Mouse (Mus musculus): ENCODE measurements around the gene Cptp. TPM values are rescaled to one million over a fixed set of nuclear protein-coding genes. Genes with fewer than 3 reads are reported as not detected.

Gene Cptp
- polyA plus RNA-seq, 1 experiment from 2014 or later: 8.1 TPM

DNA sequence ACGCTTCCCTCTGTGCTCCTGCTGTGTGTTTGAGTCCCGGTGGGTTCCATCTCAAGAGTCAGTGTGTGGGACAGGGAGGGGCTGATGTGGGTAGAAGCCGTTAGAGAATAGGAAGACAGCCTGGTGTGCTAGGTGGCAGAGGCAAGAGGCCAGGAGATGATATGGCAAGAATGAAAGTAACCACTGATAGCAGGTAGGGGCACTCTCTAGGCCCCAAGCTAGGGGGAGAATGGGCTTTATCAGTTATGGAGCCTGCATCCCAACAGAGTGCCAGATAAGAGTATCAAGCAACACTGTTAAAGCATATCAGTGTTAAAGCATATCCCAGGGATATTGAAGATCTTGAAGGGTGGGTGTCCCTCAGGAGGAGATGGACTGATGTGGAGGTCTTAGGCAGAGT lies 12.4 kb downstream of the Cptp start:
- WGBS (ENCODE audit: insufficient replicate concordance): 63% methylated on average over 3 of the region's 3 CpGs
- Histone ChIP-seq H3K4me1 (ENCODE audit: insufficient read depth) (no peaks in the 10 kb centered on the region), H3K4me2 (ENCODE audit: low read depth, low read length) (no peak overlapping the region), H3K9me3 (ENCODE audit: low read length) (no peaks in the 10 kb centered on the region), H3K27me3 (ENCODE audit: insufficient read depth, low read length) (no peaks in the 10 kb centered on the region), H3K36me3 (replicated peaks; ENCODE audit: insufficient read depth, low read length) (peaks cover 40% of the 10 kb centered on the region), H3K27ac (ENCODE audit: low read depth) (no peak overlapping the region), H3K4me3 (ENCODE audit: low read depth, low read length) (no peak overlapping the region), H3K9ac (replicated peaks) (no peak overlapping the region)
- TF ChIP-seq CTCF (IDR thresholded peaks at IDR 0.05; ENCODE audit: low read depth) (no peak), EP300 (IDR thresholded peaks at IDR 0.05; ENCODE audit: low read depth) (no peak)
- no peak for DNase-seq
- no peak for ATAC-seq

DNA sequence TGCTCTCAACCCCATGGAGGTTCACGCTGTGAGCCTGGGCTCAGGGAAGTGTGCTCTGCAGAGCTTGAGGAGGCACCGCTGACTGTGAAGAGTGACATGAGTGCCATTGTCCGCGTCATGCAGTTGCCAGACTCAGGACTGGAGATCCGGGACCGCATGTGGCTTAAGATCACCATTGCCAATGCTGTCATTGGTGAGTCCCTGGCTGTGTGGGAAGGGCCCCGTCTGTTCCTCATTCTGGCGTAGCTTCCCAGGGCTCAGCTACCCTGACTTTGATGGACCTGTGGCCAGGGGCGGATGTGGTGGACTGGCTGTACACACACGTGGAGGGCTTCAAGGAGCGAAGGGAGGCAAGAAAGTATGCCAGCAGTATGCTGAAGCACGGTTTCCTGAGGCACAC lies 13.2 kb downstream of the Cptp start:
- Histone ChIP-seq H3K4me1 (ENCODE audit: insufficient read depth) (peaks cover 4% of the 10 kb centered on the region), H3K9ac (replicated peaks) (no peak overlapping the region), H3K9me3 (ENCODE audit: low read length) (no peaks in the 10 kb centered on the region), H3K27me3 (ENCODE audit: insufficient read depth, low read length) (no peaks in the 10 kb centered on the region), H3K27ac (ENCODE audit: low read depth) (no peak overlapping the region), H3K4me3 (ENCODE audit: low read depth, low read length) (no peak overlapping the region), H3K36me3 (replicated peaks; ENCODE audit: insufficient read depth, low read length) (peaks cover 40% of the 10 kb centered on the region), H3K4me2 (ENCODE audit: low read depth, low read length) (no peak overlapping the region)
- 88% methylated on average over 12 of the region's 12 CpGs for WGBS (ENCODE audit: insufficient replicate concordance)
- no peak for DNase-seq
- TF ChIP-seq EP300 (IDR thresholded peaks at IDR 0.05; ENCODE audit: low read depth) (no peak), CTCF (IDR thresholded peaks at IDR 0.05; ENCODE audit: low read depth) (no peak)
- ATAC-seq: no peak

DNA sequence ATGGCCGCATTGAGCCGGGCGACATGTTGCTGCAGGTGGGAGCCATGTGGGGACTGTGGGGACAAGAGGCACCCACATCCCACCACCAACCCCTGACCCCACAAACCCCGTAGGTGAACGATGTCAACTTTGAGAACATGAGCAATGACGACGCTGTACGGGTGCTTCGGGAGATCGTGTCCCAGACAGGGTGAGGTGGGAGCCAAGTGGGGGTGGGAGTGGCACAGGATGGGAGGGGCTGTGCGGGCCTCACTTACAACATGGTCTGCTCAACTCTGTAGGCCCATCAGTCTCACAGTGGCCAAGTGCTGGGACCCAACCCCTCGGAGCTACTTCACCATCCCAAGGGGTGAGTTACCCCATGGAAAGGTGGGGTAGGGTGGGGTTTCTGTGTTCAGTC lies 14.2 kb downstream of the Cptp start:
- Histone ChIP-seq H3K4me1 (ENCODE audit: insufficient read depth) (peaks cover 12% of the 10 kb centered on the region), H3K27me3 (ENCODE audit: insufficient read depth, low read length) (no peaks in the 10 kb centered on the region), H3K36me3 (replicated peaks; ENCODE audit: insufficient read depth, low read length) (peaks cover 40% of the 10 kb centered on the region), H3K4me3 (ENCODE audit: low read depth, low read length) (no peak overlapping the region), H3K4me2 (ENCODE audit: low read depth, low read length) (no peak overlapping the region), H3K9ac (replicated peaks) (no peak overlapping the region), H3K9me3 (ENCODE audit: low read length) (no peaks in the 10 kb centered on the region), H3K27ac (ENCODE audit: low read depth) (no peak overlapping the region)
- no peak for ATAC-seq
- WGBS (ENCODE audit: insufficient replicate concordance): 93% methylated on average over 12 of the region's 12 CpGs
- DNase-seq: no peak
- no peak for TF ChIP-seq EP300 (IDR thresholded peaks at IDR 0.05; ENCODE audit: low read depth)
- TF ChIP-seq CTCF (IDR thresholded peaks at IDR 0.05; ENCODE audit: low read depth): no peak

DNA sequence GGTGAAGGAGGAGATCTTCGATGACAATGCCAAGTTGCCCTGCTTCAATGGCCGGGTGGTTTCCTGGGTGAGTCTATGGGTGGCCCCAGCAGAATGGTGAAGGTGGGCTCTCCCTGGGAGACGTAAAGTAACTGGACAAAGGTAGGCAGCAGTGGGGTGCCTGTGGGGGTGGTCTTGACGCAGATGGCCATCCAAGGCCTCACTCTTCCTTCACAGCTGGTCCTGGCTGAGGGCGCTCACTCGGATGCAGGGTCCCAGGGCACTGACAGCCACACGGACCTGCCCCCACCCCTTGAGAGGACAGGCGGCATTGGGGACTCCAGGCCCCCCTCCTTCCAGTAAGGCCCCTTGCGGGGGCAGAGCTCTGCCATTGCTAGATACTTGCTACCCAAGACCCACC lies 15.8 kb downstream of the Cptp start:
- Histone ChIP-seq H3K4me2 (ENCODE audit: low read depth, low read length) (no peak overlapping the region), H3K27ac (ENCODE audit: low read depth) (no peak overlapping the region), H3K27me3 (ENCODE audit: insufficient read depth, low read length) (no peaks in the 10 kb centered on the region), H3K4me1 (ENCODE audit: insufficient read depth) (peaks cover 27% of the 10 kb centered on the region), H3K9ac (replicated peaks) (no peak overlapping the region), H3K9me3 (ENCODE audit: low read length) (no peaks in the 10 kb centered on the region), H3K36me3 (replicated peaks; ENCODE audit: insufficient read depth, low read length) (peaks cover 29% of the 10 kb centered on the region), H3K4me3 (ENCODE audit: low read depth, low read length) (no peak overlapping the region)
- ATAC-seq: no peak
- 83% methylated on average over 9 of the region's 9 CpGs for WGBS (ENCODE audit: insufficient replicate concordance)
- DNase-seq: no peak
- TF ChIP-seq EP300 (IDR thresholded peaks at IDR 0.05; ENCODE audit: low read depth) (no peak), CTCF (IDR thresholded peaks at IDR 0.05; ENCODE audit: low read depth) (no peak)

DNA sequence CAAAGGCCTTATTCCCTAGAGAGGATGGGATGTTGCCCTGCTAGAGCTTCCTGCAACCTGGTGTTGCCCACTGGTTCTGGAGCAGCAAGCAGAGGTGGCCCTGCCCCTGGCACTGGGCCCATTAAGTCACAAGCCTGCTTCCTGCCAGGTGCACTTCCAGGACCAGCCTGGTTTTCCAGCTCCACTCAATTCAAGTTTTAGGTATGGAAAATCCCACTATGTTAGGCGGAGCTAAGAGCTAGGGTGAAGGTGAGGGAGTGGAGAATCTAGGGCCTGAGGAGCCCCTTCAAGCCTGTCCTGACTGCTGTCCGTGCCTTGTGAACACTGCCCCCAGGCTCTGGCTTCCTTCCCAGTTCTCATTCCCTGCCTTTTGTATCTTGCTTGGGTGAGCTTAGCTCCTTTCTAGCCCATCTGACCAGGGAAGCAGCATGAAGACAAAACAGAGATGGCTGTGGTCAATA lies 17.3 kb downstream of the Cptp start:
- Histone ChIP-seq H3K4me1 (ENCODE audit: insufficient read depth) (peaks cover 34% of the 10 kb centered on the region), H3K27me3 (ENCODE audit: insufficient read depth, low read length) (no peaks in the 10 kb centered on the region), H3K9me3 (ENCODE audit: low read length) (no peaks in the 10 kb centered on the region), H3K9ac (replicated peaks) (no peak overlapping the region), H3K27ac (ENCODE audit: low read depth) (no peak overlapping the region), H3K4me2 (ENCODE audit: low read depth, low read length) (no peak overlapping the region), H3K4me3 (ENCODE audit: low read depth, low read length) (no peak overlapping the region), H3K36me3 (replicated peaks; ENCODE audit: insufficient read depth, low read length) (peaks cover 22% of the 10 kb centered on the region)
- no peak for DNase-seq
- no peak for ATAC-seq
- no peak for TF ChIP-seq EP300 (IDR thresholded peaks at IDR 0.05; ENCODE audit: low read depth)
- no peak for TF ChIP-seq CTCF (IDR thresholded peaks at IDR 0.05; ENCODE audit: low read depth)
- WGBS (ENCODE audit: insufficient replicate concordance): 81% methylated on average over 2 of the region's 2 CpGs

DNA sequence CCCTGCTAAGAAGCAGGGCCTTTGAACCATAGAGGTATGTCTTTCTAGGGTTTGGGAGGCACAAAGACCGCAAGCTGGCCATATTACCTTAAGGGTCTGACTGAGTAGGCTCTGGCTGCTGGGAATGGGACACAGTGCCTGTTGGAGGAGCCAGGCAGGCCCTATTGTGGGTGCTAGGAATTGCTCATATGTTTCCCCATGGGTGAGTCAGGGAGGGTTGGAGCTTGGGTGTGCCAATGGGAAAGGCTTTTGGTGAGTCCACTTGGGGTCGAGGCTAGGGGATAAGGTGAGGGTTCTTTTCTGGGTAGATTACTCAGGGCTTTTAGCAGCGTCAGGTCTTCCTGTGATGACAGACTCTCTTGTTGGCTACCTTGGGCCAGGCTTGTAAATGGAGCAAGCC lies 17.9 kb downstream of the Cptp start:
- ATAC-seq (no peak), DNase-seq (no peak)
- no peak overlapping the region for H3K4me2 ChIP-seq (ENCODE audit: low read depth, low read length)
- H3K9me3 ChIP-seq (ENCODE audit: low read length): no peaks in the 10 kb centered on the region
- H3K4me3 ChIP-seq (ENCODE audit: low read depth, low read length): no peak overlapping the region
- peaks cover 18% of the 10 kb centered on the region for H3K36me3 ChIP-seq (replicated peaks; ENCODE audit: insufficient read depth, low read length)
- no peaks in the 10 kb centered on the region for H3K27me3 ChIP-seq (ENCODE audit: insufficient read depth, low read length)
- no peak overlapping the region for H3K9ac ChIP-seq (replicated peaks)
- H3K27ac ChIP-seq (ENCODE audit: low read depth): no peak overlapping the region
- WGBS (ENCODE audit: insufficient replicate concordance): 83% methylated on average over 3 of the region's 3 CpGs
- H3K4me1 ChIP-seq (ENCODE audit: insufficient read depth): peaks cover 40% of the 10 kb centered on the region
- TF ChIP-seq EP300 (IDR thresholded peaks at IDR 0.05; ENCODE audit: low read depth): no peak
- no peak for TF ChIP-seq CTCF (IDR thresholded peaks at IDR 0.05; ENCODE audit: low read depth)

Data from liver, postnatal 0 days (tissue).